Mouse (Mus musculus) gastrocnemius, adult 2 months (tissue): ENCODE results near the gene Pde9a. TPM values are rescaled to one million over a fixed set of nuclear protein-coding genes. Genes with fewer than 3 reads are reported as not detected.

Source experiments
- DNase-seq: peaks from one replicate; pipeline ENCODE4 v3.0.0; 2022
- H3K27ac ChIP-seq: fragments of 200-600 bp; 2 replicates; pipeline ENCODE4 v1.8.1; 2022; ENCODE audit warnings: mild to moderate bottlenecking
- H3K4me3 ChIP-seq: fragments of 200-600 bp; 2 replicates; pipeline ENCODE4 v1.8.1; 2022; ENCODE audit warnings: mild to moderate bottlenecking, moderate library complexity
- CTCF ChIP-seq: fragments of 200-600 bp; IDR thresholded peaks from 2 replicates; pipeline ENCODE4 v1.8.1; 2022; ENCODE audit warnings: antibody characterized with exemption, mild to moderate bottlenecking, moderate library complexity
- intact Hi-C: fragments of 180-260 bp; cut with DNase I; formaldehyde crosslinking; loops from one replicate; pipeline ENCODE4 v1.15.1; 2025
- total RNA-seq, 2 experiments: library from RNA; stranded (reverse); gene quantifications; 2 replicates each; pipeline ENCODE4 v1.2.3; 2021

The Pde9a gene
- total RNA-seq, 2 experiments from 2014 or later, result 1.8 to 3.3 TPM

DNA sequence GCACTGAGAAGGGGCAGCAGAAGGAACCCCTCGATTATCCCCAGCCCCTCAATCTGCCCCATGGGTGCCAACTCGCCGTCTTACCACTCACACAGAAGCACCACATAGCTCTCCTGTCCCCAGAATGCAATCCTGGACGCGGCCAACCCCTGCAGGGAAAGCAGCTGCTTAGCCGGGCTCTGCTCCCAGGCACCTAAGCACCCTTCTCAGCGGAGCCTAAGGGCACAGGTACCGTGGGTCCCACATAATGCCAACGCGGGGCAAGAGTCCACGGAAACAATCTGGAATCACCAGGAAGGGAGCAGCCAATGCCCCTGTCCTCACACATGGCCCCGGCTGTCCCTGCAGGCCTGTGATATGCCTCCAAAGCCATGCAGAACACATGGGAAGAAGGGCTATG is 113.7 kb downstream of the Pde9a start:
- intact Hi-C loops, result no loop called here
- no peak for DNase-seq
- no peak for TF ChIP-seq CTCF
- H3K27ac ChIP-seq, result no peak overlapping the region
- no peak overlapping the region for H3K4me3 ChIP-seq

GRCm38 (mm10) chr17:31500416-31500815 is 114.4 kb downstream of the Pde9a start:
- no peak for DNase-seq
- intact Hi-C loops, result no loop called here
- Histone ChIP-seq H3K4me3 (no peak overlapping the region), H3K27ac (no peak overlapping the region)
- TF ChIP-seq CTCF, result no peak

- no peak overlapping the region for H3K4me3 ChIP-seq
- TF ChIP-seq CTCF, result 0 out of 2 replicates have a peak, but pooled peaks have one; percentile 7
- DNase-seq, result no peak
- H3K27ac ChIP-seq, result no peak overlapping the region
- intact Hi-C loops, result no loop called here
Observed at GRCm38 (mm10) chr17:31500908-31501307, 114.9 kb downstream of the Pde9a start.

DNA sequence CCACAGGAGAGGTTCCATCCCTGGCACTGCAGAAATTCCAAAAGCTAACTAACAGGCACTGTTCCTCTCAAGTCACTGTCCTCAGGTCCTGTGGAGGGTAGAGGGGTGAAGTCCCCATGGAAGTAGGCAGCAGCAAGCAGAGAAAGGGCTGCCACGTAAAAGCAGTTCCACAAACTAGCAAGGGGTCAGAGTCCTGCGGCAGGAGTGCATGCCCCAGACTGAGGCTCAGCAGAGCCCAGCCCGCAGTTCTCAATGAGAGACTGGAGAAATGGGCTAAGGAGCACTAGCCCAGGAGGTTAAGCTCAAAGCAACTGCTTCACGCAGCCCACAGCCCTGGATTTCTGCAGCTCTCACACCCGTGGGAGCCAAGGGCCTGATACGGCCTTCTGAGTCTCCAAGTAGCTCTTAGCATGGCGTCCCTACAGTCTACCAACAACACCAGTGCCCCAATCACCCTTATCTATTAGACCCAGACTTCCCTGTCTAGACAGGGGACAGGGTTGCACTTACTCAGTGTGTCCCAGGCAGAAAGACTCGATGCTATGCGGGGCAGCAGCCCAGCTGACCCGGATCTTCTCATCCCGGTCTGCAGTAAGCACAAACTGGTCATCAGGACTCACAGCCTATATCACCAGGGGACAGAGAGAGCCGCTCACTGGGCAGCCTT is 116.4 kb downstream of the Pde9a start:
- intact Hi-C loops, result no loop called here
- DNase-seq, result no peak
- no peak for TF ChIP-seq CTCF
- no peak overlapping the region for H3K4me3 ChIP-seq
- no peak overlapping the region for H3K27ac ChIP-seq

DNA sequence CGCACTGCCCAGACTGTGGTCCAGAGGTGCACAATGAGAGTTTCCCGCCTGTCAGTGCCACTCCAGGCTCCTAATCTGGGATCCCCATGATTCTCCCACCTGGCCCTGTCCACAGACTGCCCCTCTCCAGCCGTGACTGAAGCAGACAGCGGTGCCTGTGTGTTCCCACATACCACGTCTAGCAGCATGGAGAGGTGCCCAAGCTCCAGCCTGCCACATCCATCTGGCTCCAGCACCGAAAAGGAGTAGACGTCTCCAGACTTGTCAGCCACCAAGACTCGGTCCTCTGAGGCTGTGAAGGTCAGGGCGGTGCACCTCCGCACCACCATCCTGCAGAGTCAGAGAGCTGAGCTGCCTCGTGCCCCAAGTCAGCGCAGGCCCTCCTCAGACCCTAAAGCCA is 117.3 kb downstream of the Pde9a start:
- Histone ChIP-seq H3K4me3 (no peak overlapping the region), H3K27ac (no peak overlapping the region)
- DNase-seq, result no peak
- intact Hi-C loops, result no loop called here
- no peak for TF ChIP-seq CTCF

DNA sequence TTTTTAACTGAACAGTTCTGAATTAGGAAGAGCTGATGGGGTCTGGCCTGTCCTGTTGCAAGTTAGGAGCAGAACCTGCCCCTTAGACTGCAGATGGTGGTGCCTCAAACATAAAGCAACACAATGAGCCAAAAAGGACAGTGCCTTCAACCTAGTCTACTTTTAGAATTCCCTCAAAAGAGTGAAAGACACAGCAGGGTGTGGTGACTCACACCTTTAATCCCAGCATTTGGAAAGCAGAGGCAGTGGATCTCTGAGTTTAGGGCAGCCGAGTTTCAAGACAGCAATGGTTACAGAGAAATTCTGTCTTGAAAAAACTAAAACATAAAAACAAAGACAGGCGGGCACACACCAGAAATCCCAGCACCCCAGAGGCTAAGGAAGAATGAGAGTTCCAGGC is 117.9 kb downstream of the Pde9a start:
- Histone ChIP-seq H3K27ac (no peak overlapping the region), H3K4me3 (no peak overlapping the region)
- intact Hi-C loops, result no loop called here
- no peak for TF ChIP-seq CTCF
- no peak for DNase-seq

GRCm38 (mm10) chr17:31505013-31505412 is 119.0 kb downstream of the Pde9a start:
- DNase-seq, result no peak
- H3K27ac ChIP-seq, result no peak overlapping the region
- intact Hi-C loops, result no loop called here
- H3K4me3 ChIP-seq, result no peak overlapping the region
- TF ChIP-seq CTCF, result no peak

GRCm38 (mm10) chr17:31506282-31506681 is 120.3 kb downstream of the Pde9a start:
- intact Hi-C loops, result no loop called here
- no peak for DNase-seq
- H3K27ac ChIP-seq, result no peak overlapping the region
- H3K4me3 ChIP-seq, result no peak overlapping the region
- no peak for TF ChIP-seq CTCF

DNA sequence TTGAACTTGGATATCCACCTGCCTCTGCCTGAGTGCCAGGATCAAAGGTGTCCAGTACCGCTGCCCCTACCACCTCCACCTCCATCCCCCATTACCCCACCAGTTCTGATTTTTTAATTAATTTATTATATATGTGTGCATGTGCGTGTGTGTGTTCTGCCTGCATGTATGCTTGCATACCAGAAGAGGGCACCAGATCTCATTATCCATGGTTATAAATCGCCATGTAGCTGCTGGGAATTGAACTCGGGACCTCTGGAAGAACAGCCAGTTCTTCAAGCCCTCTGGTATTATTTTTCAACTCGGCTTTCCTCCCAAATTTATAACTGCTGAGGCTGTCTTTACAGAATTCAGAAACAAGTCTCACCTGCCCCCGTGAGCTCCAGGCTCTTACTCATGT is 124.9 kb downstream of the Pde9a start:
- no peak overlapping the region; the same call in 1 of the 2 replicates for H3K27ac ChIP-seq
- no peak for TF ChIP-seq CTCF
- intact Hi-C loops, result loop anchor here (5.0 kb wide), 1 partner anchor 151 kb away; no protein-coding TSS in a partner anchor
- DNase-seq, result no peak
- peak overlapping the region; percentile 80 for H3K4me3 ChIP-seq

GRCm38 (mm10) chr17:31511792-31512495 is 125.9 kb downstream of the Pde9a start:
- DNase-seq, result peak; percentile 92
- Histone ChIP-seq H3K4me3 (peak overlapping the region; percentile 80), H3K27ac (peak overlapping the region; percentile 97)
- intact Hi-C loops, result loop anchor here (2.0 to 5.0 kb wide), 2 partner anchors 53 to 150 kb away; partner anchors contain the start of gene Pknox1
- TF ChIP-seq CTCF, result no peak

DNA sequence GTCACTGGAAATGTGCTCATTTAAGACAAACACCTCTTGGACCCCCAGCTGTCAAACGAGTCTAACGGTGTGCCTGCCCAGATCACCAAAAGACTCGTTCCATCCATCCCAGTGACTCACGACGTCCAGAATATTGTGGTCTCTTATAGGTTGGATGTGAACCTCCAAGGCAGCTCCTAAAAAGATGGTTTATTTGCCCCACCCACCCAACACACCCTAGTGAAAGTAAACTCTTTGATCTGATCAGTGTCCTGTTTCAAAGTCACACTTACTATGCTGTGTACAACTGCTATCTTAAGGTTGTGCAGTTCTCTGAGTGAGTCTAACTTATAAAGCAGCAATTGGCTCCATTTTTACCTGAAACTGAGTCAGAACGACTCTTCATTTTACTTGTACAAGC is 126.6 kb downstream of the Pde9a start:
- intact Hi-C loops, result loop anchor here (2.0 to 5.0 kb wide), 2 partner anchors 52 to 150 kb away; partner anchors contain the start of gene Pknox1
- no peak for DNase-seq
- Histone ChIP-seq H3K27ac (peak overlapping the region; percentile 97), H3K4me3 (peak overlapping the region; percentile 80)
- TF ChIP-seq CTCF, result no peak

DNA sequence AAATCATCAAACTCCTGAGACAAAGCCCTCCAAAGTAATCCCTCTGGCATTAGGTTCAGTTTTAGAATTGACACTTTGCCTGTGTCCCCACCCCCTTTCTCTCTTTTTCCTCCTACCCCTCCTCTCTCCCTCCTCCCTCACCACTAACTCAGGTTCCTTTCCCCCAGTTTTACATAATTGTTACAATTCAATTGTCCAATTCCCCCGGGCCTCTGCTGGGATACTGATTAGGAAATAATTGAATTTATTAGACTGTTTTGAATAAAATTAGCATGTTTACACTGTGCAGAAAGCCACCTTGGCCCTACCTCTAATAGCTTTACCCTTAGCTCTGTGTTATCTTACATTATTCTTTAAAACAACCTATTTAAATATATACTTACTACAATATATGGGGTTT is 128.7 kb downstream of the Pde9a start:
- Histone ChIP-seq H3K4me3 (no peak overlapping the region), H3K27ac (no peak overlapping the region)
- TF ChIP-seq CTCF, result no peak
- intact Hi-C loops, result loop anchor here (5.0 kb wide), 1 partner anchor 148 kb away; no protein-coding TSS in a partner anchor
- DNase-seq, result no peak

DNA sequence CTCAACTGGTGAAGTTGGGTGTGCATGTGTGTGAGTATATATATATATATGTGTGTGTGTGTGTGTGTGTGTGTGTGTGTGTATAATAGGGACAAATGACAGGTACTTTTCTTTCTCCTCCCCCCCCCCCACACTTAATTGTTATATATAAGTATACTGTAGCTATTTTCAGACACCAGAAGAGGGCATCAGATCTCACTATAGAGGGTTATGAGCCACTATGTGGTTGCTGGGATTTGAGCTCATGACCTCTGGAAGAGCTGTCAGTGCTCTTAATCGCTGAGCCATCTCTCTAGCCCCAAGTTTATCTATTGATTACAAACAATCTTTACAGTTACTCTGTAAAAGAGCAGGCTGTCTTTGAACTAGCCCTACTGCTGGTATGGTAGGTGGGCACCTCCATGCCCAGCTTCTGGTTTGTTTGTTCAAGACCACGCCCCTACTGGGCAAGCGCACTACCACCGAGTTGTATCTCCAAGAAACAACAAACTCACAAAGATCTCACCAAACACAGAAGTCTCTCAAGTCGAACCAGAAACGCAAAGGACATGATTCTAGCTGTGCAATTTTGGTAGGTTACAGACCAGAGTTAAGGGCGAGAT is 133.4 kb downstream of the Pde9a start:
- DNase-seq, result no peak
- H3K27ac ChIP-seq, result peak overlapping the region; percentile 97
- TF ChIP-seq CTCF, result no peak; the same call in 1 of the 2 replicates
- intact Hi-C loops, result no loop called here
- peak overlapping the region; percentile 89 for H3K4me3 ChIP-seq
